ENCODE assay signal across 9 mouse cellular contexts in genomic region chr3:142765778-142766165, GRCm38 (mm10). TPM values are rescaled to one million over a fixed set of nuclear protein-coding genes. Genes with fewer than 3 reads are reported as not detected.
DNase-seq lines count a peak whose midpoint lies in the region; ATAC-seq and TF ChIP-seq lines count a peak whose summit lies in the region.
"Had no signal": no experiment of that assay in that cellular context is flagged by ENCODE, and none has a peak within 500 bp of the region (broad histone marks: within the 10 kb centered on the region; RNA-seq: fewer than 3 reads in every experiment).

No protein-coding gene starts in this region.

- WGBS in lung, adult 2 months = 3% methylated on average over 10 of the region's 10 CpGs
- WGBS in embryonic facial prominence, embryonic 12.5 days = 17% methylated on average over 10 of the region's 10 CpGs
- WGBS in limb, embryonic 10.5 days = 27% methylated on average over 10 of the region's 10 CpGs
- 3% methylated on average over 10 of the region's 10 CpGs for WGBS in small intestine, adult 2 months

- no peak for TF ChIP-seq POLR2A in lung, adult 2 months (IDR thresholded peaks at IDR 0.05; ENCODE audit: borderline replicate concordance, extremely low read depth, low read depth, low read length)
- no peak for TF ChIP-seq POLR2A in small intestine, adult 2 months (IDR thresholded peaks at IDR 0.05; ENCODE audit: low read depth, low read length)

- no peaks in the 10 kb centered on the region for H3K9me3 ChIP-seq in embryonic facial prominence, embryonic 12.5 days
- no peaks in the 10 kb centered on the region for H3K9me3 ChIP-seq in limb, embryonic 10.5 days (replicated peaks)

- DNase-seq in lung, adult 2 months = no peak
- DNase-seq in lung, postnatal 4 days = no peak
- no peak for DNase-seq in limb, embryonic 10.5 days (ENCODE audit: low spot score)
- DNase-seq in cerebellum, postnatal 25 days = no peak
- DNase-seq in gastrocnemius, postnatal 14 days = no peak
- DNase-seq in frontal cortex, postnatal 25 days (ENCODE audit: low spot score in 2 of 2) = no peak
- DNase-seq: thymus, postnatal 25 days had no signal

- peaks cover 6% of the 10 kb centered on the region for H3K4me1 ChIP-seq in lung, adult 2 months (ENCODE audit: control insufficient read depth, insufficient read depth, low read length)
- H3K4me1 ChIP-seq in embryonic facial prominence, embryonic 12.5 days = peaks cover 11% of the 10 kb centered on the region; the same call in 1 of the 2 replicates
- H3K4me1 ChIP-seq in limb, embryonic 10.5 days = peaks cover 16% of the 10 kb centered on the region
- H3K4me1 ChIP-seq in small intestine, adult 2 months (ENCODE audit: control insufficient read depth, insufficient read depth, insufficient read length, low read length) = peaks cover 8% of the 10 kb centered on the region; the same call in 1 of the 2 replicates

- H3K9ac ChIP-seq in embryonic facial prominence, embryonic 12.5 days = peak overlapping the region; percentile 92

- H3K36me3 ChIP-seq in embryonic facial prominence, embryonic 12.5 days = no peaks in the 10 kb centered on the region
- peaks cover 5% of the 10 kb centered on the region for H3K36me3 ChIP-seq in limb, embryonic 10.5 days
- H3K36me3 ChIP-seq in small intestine, adult 2 months (ENCODE audit: control insufficient read depth, insufficient read depth, low read length) = 0 out of 2 replicates have a peak, but pooled peaks cover 2% of the 10 kb centered on the region

- H3K27ac ChIP-seq in embryonic facial prominence, embryonic 12.5 days = no peak overlapping the region
- peak overlapping the region; percentile 96 for H3K27ac ChIP-seq in limb, embryonic 10.5 days
- 0 out of 2 replicates have a peak overlapping the region, but pooled peaks have one; percentile 15 for H3K27ac ChIP-seq in small intestine, adult 2 months (ENCODE audit: insufficient read depth, low read depth, low read length)

- peak overlapping the region; percentile 75 for H3K4me2 ChIP-seq in embryonic facial prominence, embryonic 12.5 days (replicated peaks)

- H3K27me3 ChIP-seq in embryonic facial prominence, embryonic 12.5 days = no peaks in the 10 kb centered on the region
- no peaks in the 10 kb centered on the region for H3K27me3 ChIP-seq in limb, embryonic 10.5 days (ENCODE audit: low read depth, poor library complexity, severe bottlenecking)
- no peaks in the 10 kb centered on the region for H3K27me3 ChIP-seq in small intestine, adult 2 months (ENCODE audit: control insufficient read depth, insufficient read depth, low read length)

- no peak for TF ChIP-seq CTCF in lung, adult 2 months (IDR thresholded peaks at IDR 0.05; ENCODE audit: insufficient read depth, low read length)
- no peak for TF ChIP-seq CTCF in small intestine, adult 2 months (IDR thresholded peaks at IDR 0.05; ENCODE audit: extremely low read depth, insufficient read length, insufficient replicate concordance, low read depth, low read length)

- intact Hi-C loops in gastrocnemius, postnatal 14 days (cut with DNase I; ENCODE audit: low total_unique reads) = no loop called here

- ATAC-seq in embryonic facial prominence, embryonic 12.5 days (ENCODE audit: insufficient number of reproducible peaks, insufficient read depth, low FRiP score, low TSS enrichment) = no peak

- H3K4me3 ChIP-seq in lung, adult 2 months (replicated peaks; ENCODE audit: extremely low read depth, low read depth, low read length) = peak overlapping the region; percentile 93
- peak overlapping the region; percentile 89 for H3K4me3 ChIP-seq in embryonic facial prominence, embryonic 12.5 days
- H3K4me3 ChIP-seq in limb, embryonic 10.5 days = peak overlapping the region; percentile 87
- peak overlapping the region; percentile 85; the same call in 1 of the 2 replicates for H3K4me3 ChIP-seq in small intestine, adult 2 months (ENCODE audit: low read depth, low read length)

RNA-seq across cellular contexts. Expression of gene Gtf2b, which starts 0.9 kb away (rescaled TPM):
- 18.0 and 20.7 TPM in 2 replicates for polyA plus RNA-seq in lung, adult 2 months (2012; rRNA removed)
- polyA plus RNA-seq in embryonic facial prominence, embryonic 12.5 days (2016; fragmentation: Nextera tagmentation; extraction: Ambion mirVana) = 85.4 and 88.4 TPM in 2 replicates
- 88.7 and 95.4 TPM in 2 replicates for polyA plus RNA-seq in limb, embryonic 10.5 days (2016; fragmentation: Nextera tagmentation; extraction: Ambion mirVana)
- polyA plus RNA-seq in small intestine, adult 2 months (2012; rRNA removed) = 4.9 and 22.3 TPM in 2 replicates
- total RNA-seq in gastrocnemius, postnatal 14 days (2021) = 10 to 100 TPM; 13.9 to 14.3 TPM
